Mouse (Mus musculus): ENCODE results near the gene Vopp1. TPM values are rescaled to one million over a fixed set of nuclear protein-coding genes. Genes with fewer than 3 reads are reported as not detected.
A peak's percentile ranks its signal among the peaks of the same experiment; 100 is the strongest.

The Vopp1 gene
- polyA plus RNA-seq, 1 experiment from 2014 or later: 45.4 TPM

- under 1% methylated on average over 51 of the region's 52 CpGs for WGBS
- Histone ChIP-seq H3K27ac (peak within 1 kb of the TSS; percentile 95), H3K36me3 (peaks cover 6% of the 10 kb centered on the region; the same call in 1 of the 2 replicates), H3K4me2 (peak within 1 kb of the TSS; percentile 74), H3K27me3 (replicated peaks) (no peaks in the 10 kb centered on the region), H3K4me3 (replicated peaks) (peak within 1 kb of the TSS; percentile 83), H3K9me3 (no peaks in the 10 kb centered on the region), H3K9ac (peak within 1 kb of the TSS; percentile 84), H3K4me1 (peaks cover 2% of the 10 kb centered on the region; the same call in 1 of the 2 replicates)
- ATAC-seq (ENCODE audit: insufficient read depth, low FRiP score, low read depth): peak; percentile 97
These were observed 133.3 kb downstream of the Vopp1 start, which contains the start of gene Pyurf for GRCm38 (mm10) chr6:57691467-57692261. Gene Pyurf, minus strand, starts transcription at chr6:57692078.

DNA sequence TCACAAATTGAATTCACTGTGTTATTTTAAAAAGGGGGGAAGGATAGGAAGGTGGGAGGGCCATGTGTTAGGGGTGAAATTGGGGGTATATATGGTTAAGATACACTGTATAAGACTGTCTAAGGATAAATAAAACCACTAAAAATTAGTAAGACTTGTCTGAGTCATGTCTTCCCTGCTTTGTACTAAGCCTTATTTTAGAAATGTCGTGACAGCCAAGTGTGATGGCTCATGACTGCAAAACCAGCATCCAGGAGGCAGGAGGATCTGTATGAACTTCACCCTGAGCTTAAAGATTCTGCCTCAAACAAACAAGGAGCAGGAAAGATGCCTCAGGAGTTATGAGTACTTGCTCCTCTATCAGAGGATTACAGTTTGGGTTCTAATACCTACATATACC is 140.8 kb downstream of the Vopp1 start:
- Histone ChIP-seq H3K27ac (no peak overlapping the region), H3K9ac (no peak overlapping the region), H3K4me1 (no peaks in the 10 kb centered on the region), H3K27me3 (replicated peaks) (no peaks in the 10 kb centered on the region), H3K9me3 (no peaks in the 10 kb centered on the region), H3K4me2 (no peak overlapping the region), H3K4me3 (replicated peaks) (no peak overlapping the region), H3K36me3 (peaks cover 7% of the 10 kb centered on the region; the same call in 1 of the 2 replicates)
- 84% methylated on average over 1 of the region's 1 CpGs for WGBS
- no peak for ATAC-seq (ENCODE audit: insufficient read depth, low FRiP score, low read depth)

Other genes starting within 250 kb of the Vopp1 start
- gene Herc6, start 244.2 kb downstream of the Vopp1 start, polyA plus RNA-seq (2015; fragmentation: Nextera tagmentation; extraction: Ambion mirVana): 2.6 and 3.5 TPM in 2 replicates
- gene Pyurf, start 133.1 kb downstream of the Vopp1 start, polyA plus RNA-seq (2015; fragmentation: Nextera tagmentation; extraction: Ambion mirVana): 18.1 and 18.2 TPM in 2 replicates
- 19.5 and 21.6 TPM in 2 replicates for gene Lancl2, start 122.6 kb downstream of the Vopp1 start, polyA plus RNA-seq (2015; fragmentation: Nextera tagmentation; extraction: Ambion mirVana)
- gene Vmn1r21, start 25.2 kb upstream of the Vopp1 start, polyA plus RNA-seq (2015; fragmentation: Nextera tagmentation; extraction: Ambion mirVana): not detected in 2 replicates
- not detected in 2 replicates for gene Vmn1r22, start 82.9 kb upstream of the Vopp1 start, polyA plus RNA-seq (2015; fragmentation: Nextera tagmentation; extraction: Ambion mirVana)
- not detected in 2 replicates for gene Vmn1r23, start 101.7 kb upstream of the Vopp1 start, polyA plus RNA-seq (2015; fragmentation: Nextera tagmentation; extraction: Ambion mirVana)
- not detected in 2 replicates for gene Vmn1r24, start 136.3 kb upstream of the Vopp1 start, polyA plus RNA-seq (2015; fragmentation: Nextera tagmentation; extraction: Ambion mirVana)
- not detected in 2 replicates for gene Vmn1r25, start 155.7 kb upstream of the Vopp1 start, polyA plus RNA-seq (2015; fragmentation: Nextera tagmentation; extraction: Ambion mirVana)
- not detected in 2 replicates for gene Vmn1r26, start 190.0 kb upstream of the Vopp1 start, polyA plus RNA-seq (2015; fragmentation: Nextera tagmentation; extraction: Ambion mirVana)